Mouse (Mus musculus): Measurements from ENCODE around the gene Trit1.

GRCm38 (mm10) chr4:123057957-123058356 lies 41.6 kb downstream of the Trit1 start:
- TF ChIP-seq CTCF (IDR thresholded peaks at IDR 0.05; ENCODE audit: borderline replicate concordance, extremely low read depth, insufficient read depth, insufficient read length): no peak
- no peak for TF ChIP-seq POLR2A (IDR thresholded peaks at IDR 0.05; ENCODE audit: borderline replicate concordance, extremely low read depth, insufficient read depth, insufficient read length, poor library complexity, severe bottlenecking)
